Mouse (Mus musculus): ENCODE measurements around the gene Diaph2.
"Not testable (repeated sequence)": the region's sequence is repeated elsewhere in the genome, so short reads cannot be mapped to it uniquely, and the experiment has no call there.

- TF ChIP-seq CTCF, POLR2A (IDR thresholded peaks at IDR 0.05; ENCODE audit: insufficient read depth, low read depth, low read length): not testable (repeated sequence)
Measured at GRCm38 (mm10) chrX:130407471-130407870, 657.9 kb downstream of the Diaph2 start.
